Mouse (Mus musculus) mouse trophoblast stem cell (cell line): ENCODE data around the gene Mrpl14.

Source experiments
- in situ Hi-C, 2 experiments: fragments of 300-500 bp; cut with MseI, MboI; formaldehyde crosslinking; loops; 2 replicates in 1 of 2; 3 replicates in 1 of 2; pipeline ENCODE4 v1.15.1; 2025

Mrpl14 gene

GRCm38 (mm10) chr17:45723732-45724573 lies 37.8 kb downstream of the Mrpl14 start:
- in situ Hi-C loops: loop anchor here in 1 of 2 experiments (5.0 kb wide), 1 partner anchor 52 kb away; no protein-coding TSS in a partner anchor

- in situ Hi-C loops: loop anchor here in 1 of 2 experiments (5.0 kb wide), 1 partner anchor 52 kb away; no protein-coding TSS in a partner anchor
Observed at GRCm38 (mm10) chr17:45724574-45724921, 38.4 kb downstream of the Mrpl14 start.

GRCm38 (mm10) chr17:45726249-45726648 lies 40.1 kb downstream of the Mrpl14 start:
- in situ Hi-C loops: no loop called here

- in situ Hi-C loops: no loop called here
Observed at GRCm38 (mm10) chr17:45727481-45727880, 41.4 kb downstream of the Mrpl14 start.

- in situ Hi-C loops: no loop called here
Observed at GRCm38 (mm10) chr17:45727983-45728723, 42.0 kb downstream of the Mrpl14 start.

- in situ Hi-C loops: no loop called here
Observed at GRCm38 (mm10) chr17:45729387-45729786, 43.3 kb downstream of the Mrpl14 start.

GRCm38 (mm10) chr17:45730696-45731095 lies 44.6 kb downstream of the Mrpl14 start:
- in situ Hi-C loops: loop anchor here (10.0 kb wide), 2 partner anchors 304 to 404 kb away; partner anchors contain the start of gene Vegfa (in 2 of the 2)

- in situ Hi-C loops: loop anchor here (10.0 kb wide), 2 partner anchors 303 to 403 kb away; partner anchors contain the start of gene Vegfa (in 2 of the 2)
Observed at GRCm38 (mm10) chr17:45731172-45731864, 45.2 kb downstream of the Mrpl14 start.

GRCm38 (mm10) chr17:45733038-45733734 lies 47.1 kb downstream of the Mrpl14 start:
- in situ Hi-C loops: loop anchor here (10.0 kb wide), 2 partner anchors 302 to 402 kb away; partner anchors contain the start of gene Vegfa (in 2 of the 2)

- in situ Hi-C loops: loop anchor here (10.0 kb wide), 2 partner anchors 301 to 401 kb away; partner anchors contain the start of gene Vegfa (in 2 of the 2)
Observed at GRCm38 (mm10) chr17:45733735-45734301, 47.7 kb downstream of the Mrpl14 start, which contains the start of gene 1600014C23Rik. TSS of gene 1600014C23Rik (minus strand) at chr17:45733844.

GRCm38 (mm10) chr17:45734333-45734732 lies 48.2 kb downstream of the Mrpl14 start:
- in situ Hi-C loops: loop anchor here (10.0 kb wide), 2 partner anchors 300 to 400 kb away; partner anchors contain the start of gene Vegfa (in 2 of the 2)

GRCm38 (mm10) chr17:45734881-45735280 lies 48.8 kb downstream of the Mrpl14 start:
- in situ Hi-C loops: loop anchor here (10.0 kb wide), 2 partner anchors 300 to 400 kb away; partner anchors contain the start of gene Vegfa (in 2 of the 2)

GRCm38 (mm10) chr17:45735382-45736310 lies 49.5 kb downstream of the Mrpl14 start:
- in situ Hi-C loops: loop anchor here (10.0 kb wide), 2 partner anchors 299 to 399 kb away; partner anchors contain the start of gene Vegfa (in 2 of the 2)

- in situ Hi-C loops: loop anchor here (10.0 kb wide), 2 partner anchors 298 to 398 kb away; partner anchors contain the start of gene Vegfa (in 2 of the 2)
Observed at GRCm38 (mm10) chr17:45736311-45737077, 50.4 kb downstream of the Mrpl14 start.

GRCm38 (mm10) chr17:45737078-45737601 lies 51.0 kb downstream of the Mrpl14 start:
- in situ Hi-C loops: loop anchor here (10.0 kb wide), 2 partner anchors 298 to 398 kb away; partner anchors contain the start of gene Vegfa (in 2 of the 2)

- in situ Hi-C loops: no loop called here
Observed at GRCm38 (mm10) chr17:45742371-45743147, 56.4 kb downstream of the Mrpl14 start.

GRCm38 (mm10) chr17:45745629-45746028 lies 59.5 kb downstream of the Mrpl14 start:
- in situ Hi-C loops: no loop called here
